In genomic region chr19:53064972-53065361, GRCm38 (mm10) we compare ENCODE assay signal across 23 mouse cellular contexts. TPM values are rescaled to one million over a fixed set of nuclear protein-coding genes. Genes with fewer than 3 reads are reported as not detected.
A peak's percentile ranks its signal among the peaks of the same experiment; 100 is the strongest.
DNase-seq lines count a peak whose midpoint lies in the region; ATAC-seq and TF ChIP-seq lines count a peak whose summit lies in the region.
"Had no signal": no experiment of that assay in that cellular context is flagged by ENCODE, and none has a peak within 500 bp of the region (broad histone marks: within the 10 kb centered on the region; RNA-seq: fewer than 3 reads in every experiment).

No protein-coding gene starts in this region.

- no peak for TF ChIP-seq CTCF in lung, embryonic 14.5 days (IDR thresholded peaks at IDR 0.05; ENCODE audit: low read depth)
- TF ChIP-seq CTCF in lung, postnatal 0 days (IDR thresholded peaks at IDR 0.05), result no peak

- no peak for DNase-seq in lung, embryonic 14.5 days
- no peak for DNase-seq in lung, postnatal 0 days (ENCODE audit: low spot score)
- DNase-seq in embryonic facial prominence, embryonic 10.5 days (ENCODE audit: low spot score), result peak; percentile 43
- no peak for DNase-seq in frontal cortex, postnatal 25 days (ENCODE audit: low spot score in 2 of 2)
- DNase-seq in testis, postnatal 10 days (ENCODE audit: low spot score), result no peak
- DNase-seq in adrenal gland, adult 18-20 months (ENCODE audit: low spot score in 2 of 2), result no peak
- DNase-seq: adrenal gland, postnatal 14 days; cerebellum, adult 8-10 months; forebrain, postnatal 0 days; gastrocnemius, postnatal 25 days; kidney, postnatal 25 days; layer of hippocampus, postnatal 36 days; liver, embryonic 13.5 days; lung, adult 2 months; right cerebral cortex, adult 18-20 months; thymus, postnatal 25 days had no signal

- H3K36me3 ChIP-seq in lung, embryonic 14.5 days (ENCODE audit: insufficient read depth), result no peaks in the 10 kb centered on the region
- H3K36me3 ChIP-seq in lung, postnatal 0 days (ENCODE audit: insufficient read depth, low read length), result no peaks in the 10 kb centered on the region
- H3K36me3 ChIP-seq in embryonic facial prominence, embryonic 10.5 days (replicated peaks), result no peaks in the 10 kb centered on the region
- H3K36me3 ChIP-seq in embryonic facial prominence, embryonic 13.5 days, result no peaks in the 10 kb centered on the region
- no peaks in the 10 kb centered on the region for H3K36me3 ChIP-seq in limb, embryonic 15.5 days
- H3K36me3 ChIP-seq: hindbrain, embryonic 13.5 days; liver, embryonic 13.5 days; midbrain, embryonic 10.5 days; neural tube, embryonic 15.5 days had no signal

- no peak overlapping the region for H3K27ac ChIP-seq in lung, embryonic 14.5 days (ENCODE audit: low read depth)
- no peak overlapping the region for H3K27ac ChIP-seq in lung, postnatal 0 days (ENCODE audit: low read length)
- peak overlapping the region; percentile 79 for H3K27ac ChIP-seq in embryonic facial prominence, embryonic 10.5 days (replicated peaks)
- peak overlapping the region; percentile 28; the same call in 1 of the 2 replicates for H3K27ac ChIP-seq in embryonic facial prominence, embryonic 13.5 days
- peak overlapping the region; percentile 38; the same call in 1 of the 2 replicates for H3K27ac ChIP-seq in limb, embryonic 15.5 days
- H3K27ac ChIP-seq: hindbrain, embryonic 13.5 days; liver, embryonic 13.5 days; macrophage; midbrain, embryonic 10.5 days; neural tube, embryonic 15.5 days had no signal

- no peak overlapping the region for H3K9ac ChIP-seq in lung, embryonic 14.5 days
- no peak overlapping the region for H3K9ac ChIP-seq in lung, postnatal 0 days (replicated peaks; ENCODE audit: low read depth)
- no peak overlapping the region for H3K9ac ChIP-seq in embryonic facial prominence, embryonic 13.5 days
- no peak overlapping the region for H3K9ac ChIP-seq in limb, embryonic 15.5 days
- H3K9ac ChIP-seq: forebrain, postnatal 0 days; hindbrain, embryonic 13.5 days; liver, embryonic 13.5 days; neural tube, embryonic 15.5 days had no signal

- H3K9me3 ChIP-seq in lung, embryonic 14.5 days (ENCODE audit: low read depth, low read length), result no peaks in the 10 kb centered on the region
- no peaks in the 10 kb centered on the region for H3K9me3 ChIP-seq in lung, postnatal 0 days (ENCODE audit: low read length)
- H3K9me3 ChIP-seq in embryonic facial prominence, embryonic 10.5 days, result no peaks in the 10 kb centered on the region
- no peaks in the 10 kb centered on the region for H3K9me3 ChIP-seq in embryonic facial prominence, embryonic 13.5 days
- H3K9me3 ChIP-seq in limb, embryonic 15.5 days, result no peaks in the 10 kb centered on the region
- H3K9me3 ChIP-seq: hindbrain, embryonic 13.5 days; liver, embryonic 13.5 days; midbrain, embryonic 10.5 days; neural tube, embryonic 15.5 days had no signal

- peak; percentile 35 for ATAC-seq in lung, embryonic 14.5 days (ENCODE audit: insufficient read depth)
- no peak for ATAC-seq in lung, postnatal 0 days
- ATAC-seq in embryonic facial prominence, embryonic 13.5 days (ENCODE audit: insufficient number of reproducible peaks, insufficient read depth, low FRiP score, low TSS enrichment, low read depth), result no peak
- ATAC-seq in limb, embryonic 15.5 days (ENCODE audit: insufficient number of reproducible peaks, low FRiP score, low TSS enrichment, low read depth), result no peak
- ATAC-seq: forebrain, postnatal 0 days; inflammation-experienced regulatory T-cells, adult 6 months had no signal

- no peak overlapping the region for H3K4me2 ChIP-seq in lung, embryonic 14.5 days
- no peak overlapping the region for H3K4me2 ChIP-seq in lung, postnatal 0 days (replicated peaks; ENCODE audit: low read depth, low read length)
- no peak overlapping the region for H3K4me2 ChIP-seq in embryonic facial prominence, embryonic 13.5 days
- H3K4me2 ChIP-seq in limb, embryonic 15.5 days, result no peak overlapping the region
- H3K4me2 ChIP-seq: hindbrain, embryonic 13.5 days; liver, embryonic 13.5 days; neural tube, embryonic 15.5 days had no signal

- 27% methylated on average over 8 of the region's 8 CpGs for WGBS in lung, embryonic 14.5 days
- 40% methylated on average over 8 of the region's 8 CpGs for WGBS in lung, postnatal 0 days
- 42% methylated on average over 8 of the region's 8 CpGs for WGBS in embryonic facial prominence, embryonic 10.5 days
- WGBS in embryonic facial prominence, embryonic 13.5 days, result 16% methylated on average over 8 of the region's 8 CpGs
- WGBS in limb, embryonic 15.5 days, result 22% methylated on average over 8 of the region's 8 CpGs

- H3K27me3 ChIP-seq in lung, embryonic 14.5 days (ENCODE audit: insufficient read depth, low read length), result no peaks in the 10 kb centered on the region
- no peaks in the 10 kb centered on the region for H3K27me3 ChIP-seq in lung, postnatal 0 days (replicated peaks; ENCODE audit: insufficient read depth, low read length)
- H3K27me3 ChIP-seq in embryonic facial prominence, embryonic 10.5 days (replicated peaks; ENCODE audit: low read depth, poor library complexity, severe bottlenecking), result no peaks in the 10 kb centered on the region
- H3K27me3 ChIP-seq in embryonic facial prominence, embryonic 13.5 days, result no peaks in the 10 kb centered on the region
- H3K27me3 ChIP-seq in limb, embryonic 15.5 days, result no peaks in the 10 kb centered on the region
- H3K27me3 ChIP-seq: hindbrain, embryonic 13.5 days; neural tube, embryonic 15.5 days had no signal

- H3K4me3 ChIP-seq in lung, embryonic 14.5 days (ENCODE audit: low read depth, low read length), result no peak overlapping the region
- H3K4me3 ChIP-seq in lung, postnatal 0 days (ENCODE audit: low read depth, low read length), result no peak overlapping the region
- no peak overlapping the region for H3K4me3 ChIP-seq in embryonic facial prominence, embryonic 10.5 days
- no peak overlapping the region for H3K4me3 ChIP-seq in embryonic facial prominence, embryonic 13.5 days
- no peak overlapping the region for H3K4me3 ChIP-seq in limb, embryonic 15.5 days
- H3K4me3 ChIP-seq: hindbrain, embryonic 13.5 days; liver, embryonic 13.5 days; midbrain, embryonic 10.5 days; neural tube, embryonic 15.5 days had no signal

- TF ChIP-seq EP300 in lung, postnatal 0 days (IDR thresholded peaks at IDR 0.05), result no peak

- H3K4me1 ChIP-seq in lung, embryonic 14.5 days (ENCODE audit: insufficient read depth), result peaks cover 16% of the 10 kb centered on the region; the same call in 1 of the 2 replicates
- H3K4me1 ChIP-seq in lung, postnatal 0 days (ENCODE audit: insufficient read depth, low read depth, low read length), result no peaks in the 10 kb centered on the region
- H3K4me1 ChIP-seq in embryonic facial prominence, embryonic 10.5 days, result peaks cover 46% of the 10 kb centered on the region
- H3K4me1 ChIP-seq in embryonic facial prominence, embryonic 13.5 days, result peaks cover 21% of the 10 kb centered on the region
- H3K4me1 ChIP-seq in limb, embryonic 15.5 days, result peaks cover 25% of the 10 kb centered on the region
- H3K4me1 ChIP-seq: hindbrain, embryonic 13.5 days; neural tube, embryonic 15.5 days had no signal

RNA-seq across cellular contexts. Expression of gene Xpnpep1, which starts 25.0 kb away (rescaled TPM):
- 196 and 200 TPM in 2 replicates for polyA plus RNA-seq in lung, embryonic 14.5 days (2014; fragmentation: Nextera tagmentation; extraction: Ambion mirVana)
- 109 and 112 TPM in 2 replicates for polyA plus RNA-seq in lung, postnatal 0 days (2015; fragmentation: Nextera tagmentation; extraction: Ambion mirVana)
- polyA plus RNA-seq in embryonic facial prominence, embryonic 10.5 days (2016; fragmentation: Nextera tagmentation; extraction: Ambion mirVana), result 158 and 159 TPM in 2 replicates
- polyA plus RNA-seq in embryonic facial prominence, embryonic 13.5 days (2015; fragmentation: Nextera tagmentation; extraction: Ambion mirVana), result 134 and 146 TPM in 2 replicates
- 144 and 161 TPM in 2 replicates for polyA plus RNA-seq in limb, embryonic 15.5 days (2015; fragmentation: Nextera tagmentation; extraction: Ambion mirVana)
- 10 to 100 TPM; 57.8 to 83.8 TPM for total RNA-seq in adrenal gland, adult 18-20 months (2021)

Comparison
In these comparisons a context has a peak if more than half of its experiments do, and no peak if none do; other contexts are left out.
1. H3K27ac ChIP-seq: peak in embryonic facial prominence, embryonic 10.5 days (single experiment), embryonic facial prominence, embryonic 13.5 days (single experiment) and limb, embryonic 15.5 days (single experiment); none in lung, embryonic 14.5 days (single experiment) and lung, postnatal 0 days (single experiment).